Mouse (Mus musculus) gastrocnemius, postnatal 4 days (tissue): ENCODE measurements around the gene Cbr1. TPM values are rescaled to one million over a fixed set of nuclear protein-coding genes. Genes with fewer than 3 reads are reported as not detected.

ENCODE experiments used
- total RNA-seq, 2 experiments: library from RNA; stranded (reverse); gene quantifications; 2 replicates each; pipeline ENCODE4 v1.2.3; 2021

Gene Cbr1
- total RNA-seq, 2 experiments from 2014 or later, result 28.4 to 30.6 TPM

Other genes with a start within 250 kb of the Cbr1 start
- 1 to 10 TPM; 2.4 to 3.7 TPM for gene Setd4, start 1.8 kb upstream of the Cbr1 start, total RNA-seq
- 1 to 10 TPM; 1.3 to 2.0 TPM for gene Gm5678, start 22.2 kb downstream of the Cbr1 start, total RNA-seq
- gene Cbr3, start 77.4 kb downstream of the Cbr1 start, total RNA-seq, result 1 to 10 TPM; 6.8 to 7.9 TPM
- gene Dop1b, start 106.1 kb downstream of the Cbr1 start, total RNA-seq, result 10 to 100 TPM; 32.0 to 35.0 TPM
- 10 to 100 TPM; 35.5 to 50.6 TPM for gene Morc3, start 226.3 kb downstream of the Cbr1 start, total RNA-seq